Mouse (Mus musculus) testis, adult 2 months (tissue): Measurements from ENCODE around the gene Evc2. TPM values are rescaled to one million over a fixed set of nuclear protein-coding genes. Genes with fewer than 3 reads are reported as not detected.

Experiments used
- H3K27ac ChIP-seq: fragments of 200-500 bp; 2 replicates; pipeline ENCODE4 v1.5.1; 2012; ENCODE audit warnings: low read depth, low read length; ENCODE audit not compliant: control insufficient read depth, insufficient read depth
- H3K27me3 ChIP-seq: fragments of 200-500 bp; 2 replicates; pipeline ENCODE4 v1.6.1; 2012; ENCODE audit warnings: mild to moderate bottlenecking, low read length, moderate library complexity; ENCODE audit not compliant: control insufficient read depth, insufficient read depth
- H3K36me3 ChIP-seq: fragments of 200-500 bp; 2 replicates; pipeline ENCODE4 v1.6.1; 2012; ENCODE audit warnings: mild to moderate bottlenecking, low read length; ENCODE audit not compliant: control insufficient read depth, insufficient read depth
- H3K4me1 ChIP-seq: fragments of 200-500 bp; 2 replicates; pipeline ENCODE4 v1.6.1; 2012; ENCODE audit warnings: low read length; ENCODE audit not compliant: control insufficient read depth, insufficient read depth
- H3K4me3 ChIP-seq: fragments of 200-500 bp; 2 replicates; pipeline ENCODE4 v1.5.1; 2012; ENCODE audit warnings: low read depth, mild to moderate bottlenecking, low read length, moderate library complexity, mixed read lengths; ENCODE audit not compliant: control insufficient read depth
- CTCF ChIP-seq: fragments of 200-500 bp; IDR thresholded peaks from 2 replicates; pipeline ENCODE4 v1.5.1; 2012; ENCODE audit warnings: low read depth, mild to moderate bottlenecking, inconsistent platforms, low read length, moderate library complexity; ENCODE audit not compliant: control insufficient read depth, insufficient read depth, insufficient replicate concordance
- POLR2A ChIP-seq: fragments of 200-500 bp; IDR thresholded peaks from 2 replicates; pipeline ENCODE4 v1.6.1; 2012; ENCODE audit warnings: low read depth, mild to moderate bottlenecking, inconsistent platforms, low read length, moderate library complexity; ENCODE audit not compliant: control insufficient read depth
- polyA plus RNA-seq: library from polyadenylated mRNA; depleted of rRNA; stranded (reverse); fragments of >200 nt; gene quantifications from 2 replicates; pipeline ENCODE4 v1.2.3, GENCODE M21; 2012

The Evc2 gene
- polyA plus RNA-seq, 1 experiment: 1.8 TPM

- TF ChIP-seq POLR2A (no peak), CTCF (no peak)
- no peak within 1 kb of the TSS for H3K27ac ChIP-seq
- peak within 1 kb of the TSS; percentile 32 for H3K4me3 ChIP-seq
- no peaks in the 10 kb centered on the region for H3K36me3 ChIP-seq
- peaks cover 14% of the 10 kb centered on the region for H3K4me1 ChIP-seq
- H3K27me3 ChIP-seq: no peaks in the 10 kb centered on the region
Measured at GRCm38 (mm10) chr5:37336485-37337105, 1.7 kb upstream of the Evc2 start, which contains the start of gene Evc. Evc (minus strand) TSS chr5:37336894.

- no peak overlapping the region for H3K27ac ChIP-seq
Measured at GRCm38 (mm10) chr5:37337696-37338095, 603 bp upstream of the Evc2 start.

GRCm38 (mm10) chr5:37343962-37344361 is 5.7 kb downstream of the Evc2 start:
- H3K27ac ChIP-seq: no peak overlapping the region
- H3K4me3 ChIP-seq: no peak overlapping the region
- no peaks in the 10 kb centered on the region for H3K27me3 ChIP-seq
- H3K4me1 ChIP-seq: no peaks in the 10 kb centered on the region; the same call in 1 of the 2 replicates
- H3K36me3 ChIP-seq: no peaks in the 10 kb centered on the region
- TF ChIP-seq CTCF: no peak
- no peak for TF ChIP-seq POLR2A

More at GRCm38 (mm10) chr5:37337696-37338095, 603 bp upstream of the Evc2 start:
- H3K4me3 ChIP-seq: no peak overlapping the region
- peaks cover 14% of the 10 kb centered on the region for H3K4me1 ChIP-seq
- TF ChIP-seq POLR2A (no peak), CTCF (no peak)
- H3K36me3 ChIP-seq: no peaks in the 10 kb centered on the region
- H3K27me3 ChIP-seq: no peaks in the 10 kb centered on the region

GRCm38 (mm10) chr5:37351791-37352190 is 13.5 kb downstream of the Evc2 start:
- no peak for TF ChIP-seq CTCF
- no peak for TF ChIP-seq POLR2A
- H3K27me3 ChIP-seq: no peaks in the 10 kb centered on the region
- no peaks in the 10 kb centered on the region for H3K36me3 ChIP-seq

GRCm38 (mm10) chr5:37354385-37354784 is 16.1 kb downstream of the Evc2 start:
- H3K27ac ChIP-seq: no peak overlapping the region
- no peak overlapping the region for H3K4me3 ChIP-seq
- TF ChIP-seq CTCF (peak; percentile 10; the same call in 1 of the 2 replicates), POLR2A (no peak)
- H3K27me3 ChIP-seq: no peaks in the 10 kb centered on the region
- H3K36me3 ChIP-seq: no peaks in the 10 kb centered on the region
- no peaks in the 10 kb centered on the region for H3K4me1 ChIP-seq

More at GRCm38 (mm10) chr5:37351791-37352190, 13.5 kb downstream of the Evc2 start:
- no peak overlapping the region for H3K4me3 ChIP-seq
- H3K27ac ChIP-seq: no peak overlapping the region
- no peaks in the 10 kb centered on the region for H3K4me1 ChIP-seq

GRCm38 (mm10) chr5:37356027-37356426 is 17.7 kb downstream of the Evc2 start:
- Histone ChIP-seq H3K36me3 (no peaks in the 10 kb centered on the region), H3K4me3 (no peak overlapping the region), H3K27ac (no peak overlapping the region), H3K4me1 (no peaks in the 10 kb centered on the region), H3K27me3 (no peaks in the 10 kb centered on the region)
- TF ChIP-seq CTCF (no peak), POLR2A (no peak)

GRCm38 (mm10) chr5:37362618-37363017 is 24.3 kb downstream of the Evc2 start:
- H3K4me1 ChIP-seq: 0 out of 2 replicates have a peak, but pooled peaks cover 2% of the 10 kb centered on the region
- H3K36me3 ChIP-seq: no peaks in the 10 kb centered on the region
- TF ChIP-seq POLR2A (no peak), CTCF (no peak)
- no peak overlapping the region for H3K27ac ChIP-seq
- no peaks in the 10 kb centered on the region for H3K27me3 ChIP-seq
- H3K4me3 ChIP-seq: no peak overlapping the region

- no peak for TF ChIP-seq CTCF
- TF ChIP-seq POLR2A: no peak
- Histone ChIP-seq H3K4me1 (0 out of 2 replicates have a peak, but pooled peaks cover 2% of the 10 kb centered on the region), H3K27me3 (no peaks in the 10 kb centered on the region), H3K27ac (no peak overlapping the region), H3K4me3 (no peak overlapping the region), H3K36me3 (no peaks in the 10 kb centered on the region)
Measured at GRCm38 (mm10) chr5:37363284-37363683, 25.0 kb downstream of the Evc2 start.
